Mouse (Mus musculus): Measurements from ENCODE around the gene Zfp62. TPM values are rescaled to one million over a fixed set of nuclear protein-coding genes. Genes with fewer than 3 reads are reported as not detected.
"Not testable (repeated sequence)": the region's sequence is repeated elsewhere in the genome, so short reads cannot be mapped to it uniquely, and the experiment has no call there.

The Zfp62 gene
- total RNA-seq (2021) = 10 to 100 TPM; 37.4 to 40.4 TPM

GRCm38 (mm10) chr11:49203129-49203768, at the start of gene Zfp62:
Gene Zfp62 (plus strand): TSS chr11:49203292.
- intact Hi-C loops (cut with DNase I) = loop anchor here (5.0 kb wide), 1 partner anchor 49 kb away; no protein-coding TSS in a partner anchor
- DNase-seq (ENCODE audit: extremely low spot score in 1 of 2, low spot score in 2 of 2) = peak; percentile 85 to 95

DNA sequence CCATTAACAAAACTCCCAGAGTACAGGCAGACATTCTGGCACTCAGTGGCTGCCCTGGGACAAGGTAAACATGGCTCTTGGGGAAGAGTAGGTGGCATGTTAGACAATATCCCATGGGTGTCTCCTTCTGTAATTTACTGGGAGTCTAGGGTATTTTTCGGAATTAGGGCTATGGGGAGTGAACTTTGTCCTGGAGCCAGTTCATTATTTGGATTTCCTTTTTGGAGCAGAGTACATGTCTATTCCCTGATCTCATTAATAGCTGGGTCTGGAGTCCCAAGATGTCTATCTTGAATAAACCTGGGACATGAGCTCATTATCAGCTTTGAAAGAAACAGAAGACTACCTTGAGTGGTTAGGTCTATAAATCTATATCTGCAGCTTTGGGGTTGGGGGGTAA, 49.0 kb upstream of the Zfp62 start, which contains the start of gene Olfr1394:
Gene Olfr1394, plus strand, starts transcription at position 301 of the 400 bp plus-strand sequence.
- intact Hi-C loops (cut with DNase I) = no loop called here
- DNase-seq (ENCODE audit: extremely low spot score in 1 of 2, low spot score in 2 of 2) = no peak

DNA sequence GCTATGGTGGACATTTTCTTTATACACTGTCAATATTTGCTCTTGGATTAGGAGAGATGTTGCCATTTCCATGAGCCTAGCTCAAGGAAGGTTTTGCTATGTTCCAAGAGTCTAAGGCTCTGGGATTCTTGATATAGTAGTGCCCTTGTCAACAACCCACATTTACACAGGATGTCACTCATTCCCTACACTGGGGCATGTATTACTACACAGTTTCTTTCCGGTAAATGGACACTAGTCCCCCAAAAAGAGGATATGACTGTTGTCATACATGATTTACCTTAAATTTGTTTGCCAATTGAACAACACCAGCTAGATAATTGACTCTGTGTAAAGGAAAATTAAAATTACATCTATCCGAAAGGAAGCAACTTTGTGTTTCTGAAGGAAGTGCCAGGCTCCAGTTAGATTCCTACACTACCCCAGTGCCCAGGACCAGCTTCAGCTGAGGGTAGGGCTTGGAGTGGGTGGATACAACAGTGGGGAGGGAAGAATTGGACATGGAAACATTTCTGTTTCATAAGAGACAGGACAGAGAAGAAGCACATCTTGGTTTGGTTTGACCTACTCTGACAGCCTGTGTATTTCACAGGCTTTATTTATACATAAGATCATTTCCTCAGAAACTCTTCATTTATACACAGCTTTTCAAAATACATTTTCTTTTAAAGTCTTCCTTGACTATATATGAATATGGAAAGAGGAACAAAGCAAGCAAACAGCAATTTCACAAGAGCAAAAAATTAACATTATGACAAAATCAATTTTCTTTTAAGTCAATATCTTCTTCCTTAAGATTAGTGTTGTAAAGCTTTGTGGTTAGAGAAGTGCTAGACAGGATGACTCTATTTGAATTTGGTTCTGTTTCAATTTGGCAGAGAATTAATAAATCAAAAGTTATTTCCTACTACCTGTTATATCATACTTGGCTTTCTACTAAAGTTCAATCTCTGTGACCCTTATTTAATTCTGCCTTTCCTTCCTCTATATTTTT, 46.0 kb upstream of the Zfp62 start:
- intact Hi-C loops (cut with DNase I) = no loop called here
- no peak for DNase-seq (ENCODE audit: extremely low spot score in 1 of 2, low spot score in 2 of 2)

GRCm38 (mm10) chr11:49168839-49169611, 34.1 kb upstream of the Zfp62 start:
- intact Hi-C loops (cut with DNase I) = no loop called here
- peak in 1 of 2 experiments; percentile 48 for DNase-seq (ENCODE audit: extremely low spot score in 1 of 2, low spot score in 2 of 2)

GRCm38 (mm10) chr11:49170576-49170975, 32.5 kb upstream of the Zfp62 start:
- no peak for DNase-seq (ENCODE audit: extremely low spot score in 1 of 2, low spot score in 2 of 2)
- intact Hi-C loops (cut with DNase I) = no loop called here

DNA sequence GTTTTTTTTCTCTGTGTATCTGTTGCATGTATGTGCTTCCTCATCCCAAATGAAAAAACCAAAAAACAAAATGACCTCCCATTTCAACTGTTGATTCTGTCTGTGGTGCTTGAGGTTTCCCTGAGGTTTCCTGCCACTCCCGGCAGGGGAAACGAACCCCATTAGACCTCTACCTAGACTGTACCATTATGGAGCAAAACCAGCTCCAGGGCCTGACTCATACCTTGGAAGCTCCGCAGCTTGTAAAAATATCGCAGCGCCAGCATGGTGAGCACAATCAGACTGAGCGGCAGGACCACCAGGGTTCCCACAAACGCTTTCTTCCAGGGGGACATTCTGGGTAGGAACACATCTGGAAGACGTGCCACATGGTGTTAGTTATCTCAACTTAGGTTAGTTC, 27.7 kb upstream of the Zfp62 start:
- intact Hi-C loops (cut with DNase I) = no loop called here
- no peak for DNase-seq (ENCODE audit: extremely low spot score in 1 of 2, low spot score in 2 of 2)

- intact Hi-C loops (cut with DNase I); DNase-seq (ENCODE audit: extremely low spot score in 1 of 2, low spot score in 2 of 2): not testable (repeated sequence)
These were observed 26.9 kb upstream of the Zfp62 start for GRCm38 (mm10) chr11:49176047-49176779.

DNA sequence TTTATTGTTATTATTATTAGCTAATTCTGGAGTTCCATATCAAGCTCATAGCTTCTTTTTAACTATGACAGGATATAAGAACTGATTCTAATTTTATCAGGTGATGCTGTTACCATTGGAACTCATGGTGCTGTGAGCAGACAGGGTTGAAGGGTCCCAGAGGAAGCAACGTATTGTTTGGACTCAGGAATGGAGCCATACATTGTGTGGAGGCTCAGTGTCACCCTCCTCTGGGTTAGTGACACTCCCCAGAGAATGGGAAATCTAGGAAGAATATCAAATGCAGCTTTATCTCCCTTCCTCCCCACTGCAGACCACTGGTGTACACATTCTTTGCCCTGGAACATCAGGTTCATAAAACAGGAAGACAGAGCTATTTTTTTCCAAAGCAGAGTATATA, 19.9 kb upstream of the Zfp62 start:
- intact Hi-C loops (cut with DNase I) = no loop called here
- no peak for DNase-seq (ENCODE audit: extremely low spot score in 1 of 2, low spot score in 2 of 2)

DNA sequence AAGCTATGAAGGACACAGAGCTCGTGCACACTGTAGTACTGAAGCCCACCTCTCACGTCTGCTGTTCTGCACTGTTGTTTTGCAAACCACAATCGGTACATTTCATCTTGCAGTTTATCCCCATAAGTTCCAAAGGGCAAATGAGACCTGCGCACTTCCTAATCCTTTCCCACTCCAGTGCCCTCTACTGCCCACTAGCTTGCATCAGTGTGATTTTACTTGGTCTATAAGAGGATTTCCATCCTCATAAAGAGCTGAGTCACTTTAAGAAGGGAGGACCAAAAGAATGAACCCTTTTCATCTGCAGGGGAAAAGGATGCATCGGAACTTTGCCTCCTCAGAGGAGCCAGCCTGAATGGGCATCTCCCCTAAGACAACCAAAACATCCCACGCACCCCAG, 16.6 kb upstream of the Zfp62 start:
- intact Hi-C loops (cut with DNase I) = loop anchor here (5.0 kb wide), 1 partner anchor 86 kb away; no protein-coding TSS in a partner anchor

GRCm38 (mm10) chr11:49186955-49187488, 16.1 kb upstream of the Zfp62 start, which contains the start of gene Btnl9:
Gene Btnl9 (minus strand): TSS chr11:49187159.
- DNase-seq (ENCODE audit: extremely low spot score in 1 of 2, low spot score in 2 of 2) = no peak
- intact Hi-C loops (cut with DNase I) = loop anchor here (5.0 kb wide), 1 partner anchor 85 kb away; no protein-coding TSS in a partner anchor

More for the DNA sequence above, 16.6 kb upstream of the Zfp62 start:
- no peak for DNase-seq (ENCODE audit: extremely low spot score in 1 of 2, low spot score in 2 of 2)

GRCm38 (mm10) chr11:49187701-49188100, 15.4 kb upstream of the Zfp62 start:
- intact Hi-C loops (cut with DNase I) = loop anchor here (5.0 kb wide), 1 partner anchor 85 kb away; no protein-coding TSS in a partner anchor
- DNase-seq (ENCODE audit: extremely low spot score in 1 of 2, low spot score in 2 of 2) = no peak

- intact Hi-C loops (cut with DNase I) = loop anchor here (5.0 kb wide), 1 partner anchor 83 kb away; no protein-coding TSS in a partner anchor
- DNase-seq (ENCODE audit: extremely low spot score in 1 of 2, low spot score in 2 of 2) = peak; percentile 47 to 58
These were observed 13.4 kb upstream of the Zfp62 start for GRCm38 (mm10) chr11:49189737-49190136.

DNA sequence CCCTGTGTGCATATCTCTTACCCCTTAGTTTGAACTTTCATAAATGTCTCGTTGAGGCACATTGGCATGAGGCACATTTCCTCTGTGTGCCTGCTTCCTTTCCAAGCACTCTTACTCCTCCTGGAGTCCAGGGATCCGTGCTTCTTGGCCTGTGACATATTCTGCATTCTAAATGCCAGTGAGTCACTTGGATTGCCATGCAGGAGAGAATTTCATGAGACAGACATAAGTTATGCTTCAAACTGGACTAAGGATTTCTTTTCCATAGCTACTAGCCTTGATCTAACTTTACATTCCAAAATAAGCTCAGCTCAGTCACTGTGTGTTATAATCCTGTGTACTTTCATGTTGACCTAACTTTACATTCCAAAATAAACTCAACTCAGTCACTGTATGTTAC, 12.0 kb upstream of the Zfp62 start:
- intact Hi-C loops (cut with DNase I) = no loop called here
- no peak for DNase-seq (ENCODE audit: extremely low spot score in 1 of 2, low spot score in 2 of 2)

DNA sequence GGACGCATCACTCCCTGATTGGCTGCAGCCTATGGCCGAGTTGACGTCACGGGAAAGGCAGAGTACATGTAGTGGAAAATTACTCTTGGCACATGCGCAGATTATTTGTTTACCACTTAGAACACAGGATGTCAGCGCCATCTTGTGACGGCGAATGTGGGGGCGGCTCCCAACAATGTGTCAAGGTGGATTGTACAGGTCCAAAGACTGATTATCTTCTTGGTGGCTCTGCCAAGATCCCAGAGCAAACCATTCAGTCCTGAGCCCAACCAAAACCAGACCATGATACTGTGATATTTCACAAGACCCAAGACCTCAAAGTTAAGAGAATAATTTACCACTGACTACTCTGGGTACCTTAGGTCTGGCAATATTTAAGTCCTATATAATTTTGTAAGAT, 8.3 kb upstream of the Zfp62 start:
- intact Hi-C loops (cut with DNase I) = loop anchor here (5.0 kb wide), 1 partner anchor 73 kb away; no protein-coding TSS in a partner anchor
- DNase-seq (ENCODE audit: extremely low spot score in 1 of 2, low spot score in 2 of 2) = not testable (repeated sequence)

GRCm38 (mm10) chr11:49195819-49196322, 7.2 kb upstream of the Zfp62 start:
- no peak for DNase-seq (ENCODE audit: extremely low spot score in 1 of 2, low spot score in 2 of 2)
- intact Hi-C loops (cut with DNase I) = loop anchor here (5.0 kb wide), 1 partner anchor 71 kb away; no protein-coding TSS in a partner anchor

DNA sequence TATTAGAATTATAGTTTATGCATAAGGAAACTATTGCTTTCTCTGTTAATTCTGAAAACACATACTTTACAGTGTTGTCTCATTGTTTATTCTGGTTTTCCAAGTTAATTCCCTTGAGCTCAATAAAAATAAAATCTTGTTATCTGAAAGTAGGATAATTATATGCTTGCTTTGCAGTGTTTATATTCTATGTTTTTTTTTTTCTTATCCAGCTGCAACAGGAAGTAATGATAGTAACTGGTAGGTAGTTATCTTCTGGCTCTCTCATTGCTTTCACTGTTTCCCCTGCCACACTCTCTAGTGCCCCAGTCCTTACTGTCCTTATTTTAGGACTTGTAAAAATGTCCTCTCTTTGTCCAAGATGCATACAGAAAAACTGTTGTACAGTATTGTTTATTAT, 2.4 kb upstream of the Zfp62 start:
- no peak for DNase-seq (ENCODE audit: extremely low spot score in 1 of 2, low spot score in 2 of 2)
- intact Hi-C loops (cut with DNase I) = loop anchor here (5.0 kb wide), 1 partner anchor 52 kb away; no protein-coding TSS in a partner anchor

- no peak for DNase-seq (ENCODE audit: extremely low spot score in 1 of 2, low spot score in 2 of 2)
- intact Hi-C loops (cut with DNase I) = loop anchor here (5.0 kb wide), 1 partner anchor 51 kb away; no protein-coding TSS in a partner anchor
These were observed 1.9 kb upstream of the Zfp62 start for GRCm38 (mm10) chr11:49201142-49201541.
